Mouse (Mus musculus) left cerebral cortex, adult 9 months (tissue): Measurements from ENCODE around the gene Aldh16a1.
"Not testable (repeated sequence)": the region's sequence is repeated elsewhere in the genome, so short reads cannot be mapped to it uniquely, and the experiment has no call there.

ENCODE experiments used
- DNase-seq, 2 experiments: peaks; one replicate each; pipeline ENCODE4 v3.0.0; 2022; ENCODE audit warnings: low spot score in 2 of 2

Aldh16a1 gene

GRCm38 (mm10) chr7:45179469-45179868, 25.1 kb upstream of the Aldh16a1 start, which contains the start of gene Gfy:
Gfy (minus strand) TSS chr7:45179569.
- no peak for DNase-seq

- DNase-seq: no peak
Measured at GRCm38 (mm10) chr7:45178550-45178949, 24.2 kb upstream of the Aldh16a1 start.

DNA sequence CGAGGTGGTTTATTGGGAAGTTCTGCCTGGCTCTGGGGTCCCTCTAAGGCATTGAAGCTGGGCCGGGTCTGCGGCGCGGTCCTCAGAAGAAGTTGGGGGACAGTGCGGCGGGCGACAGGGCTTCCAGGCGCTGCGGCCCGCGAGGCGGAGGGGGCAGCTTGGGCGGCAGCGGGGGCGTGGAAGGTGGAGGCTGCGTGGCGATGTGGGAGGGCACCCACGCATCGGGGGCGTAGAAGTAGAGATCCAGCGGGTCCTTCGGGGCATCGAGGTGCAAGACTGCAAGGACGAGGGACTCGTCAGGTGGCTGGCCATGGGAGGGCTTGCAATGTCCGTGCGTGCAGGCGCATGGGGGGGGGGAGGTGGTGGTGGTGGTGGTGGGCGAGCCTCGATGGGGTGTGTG, 22.0 kb upstream of the Aldh16a1 start:
- DNase-seq: no peak

GRCm38 (mm10) chr7:45175929-45176328, 21.5 kb upstream of the Aldh16a1 start:
- DNase-seq: no peak

GRCm38 (mm10) chr7:45175398-45175797, 21.0 kb upstream of the Aldh16a1 start:
- DNase-seq: no peak

- no peak for DNase-seq
Measured at GRCm38 (mm10) chr7:45174567-45175280, 20.3 kb upstream of the Aldh16a1 start.

DNA sequence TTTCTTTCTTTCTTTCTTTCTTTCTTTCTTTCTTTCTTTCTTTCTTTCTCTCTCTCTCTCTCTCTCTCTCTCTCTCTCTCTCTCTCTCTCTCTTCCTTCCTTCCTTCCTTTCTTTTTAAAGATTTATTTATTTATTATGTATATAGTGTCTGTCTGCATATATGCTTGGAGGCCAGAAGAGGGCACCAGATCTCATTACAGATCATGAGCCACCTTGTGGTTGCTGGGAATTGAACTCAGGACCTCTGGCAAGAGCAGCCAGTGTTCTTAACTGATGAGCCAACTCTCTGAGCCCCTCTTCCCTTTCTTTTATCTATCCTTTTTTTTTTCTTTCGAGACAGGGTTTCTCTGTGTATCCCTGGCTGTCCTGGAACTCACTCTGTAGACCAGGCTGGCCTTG, 19.4 kb upstream of the Aldh16a1 start:
- DNase-seq: not testable (repeated sequence)

GRCm38 (mm10) chr7:45172974-45173373, 18.6 kb upstream of the Aldh16a1 start:
- no peak for DNase-seq

- DNase-seq: peak in 1 of 2 experiments; percentile 75
Measured at GRCm38 (mm10) chr7:45169495-45169894, 15.1 kb upstream of the Aldh16a1 start.

DNA sequence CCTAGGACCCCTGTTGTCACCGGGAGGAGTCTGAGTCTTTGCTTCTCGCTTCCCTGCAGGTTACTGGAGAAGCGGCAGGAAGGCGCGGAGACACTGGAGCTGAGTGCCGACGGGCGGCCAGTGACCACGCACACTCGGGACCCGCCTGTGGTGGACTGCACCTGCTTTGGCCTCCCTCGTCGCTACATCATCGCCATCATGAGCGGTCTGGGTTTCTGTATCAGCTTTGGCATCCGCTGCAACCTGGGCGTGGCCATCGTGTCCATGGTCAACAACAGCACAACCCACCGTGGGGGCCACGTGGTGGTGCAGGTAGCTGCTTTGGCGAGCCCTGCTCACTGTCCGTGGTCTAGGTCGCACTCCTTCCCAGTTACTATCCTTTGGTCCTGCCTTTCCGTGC, 14.3 kb upstream of the Aldh16a1 start:
- no peak for DNase-seq

GRCm38 (mm10) chr7:45167761-45168445, 13.5 kb upstream of the Aldh16a1 start:
- peak in 1 of 2 experiments; percentile 70 for DNase-seq

- peak in 1 of 2 experiments; percentile 66 for DNase-seq
Measured at GRCm38 (mm10) chr7:45166950-45167401, 12.6 kb upstream of the Aldh16a1 start.

DNA sequence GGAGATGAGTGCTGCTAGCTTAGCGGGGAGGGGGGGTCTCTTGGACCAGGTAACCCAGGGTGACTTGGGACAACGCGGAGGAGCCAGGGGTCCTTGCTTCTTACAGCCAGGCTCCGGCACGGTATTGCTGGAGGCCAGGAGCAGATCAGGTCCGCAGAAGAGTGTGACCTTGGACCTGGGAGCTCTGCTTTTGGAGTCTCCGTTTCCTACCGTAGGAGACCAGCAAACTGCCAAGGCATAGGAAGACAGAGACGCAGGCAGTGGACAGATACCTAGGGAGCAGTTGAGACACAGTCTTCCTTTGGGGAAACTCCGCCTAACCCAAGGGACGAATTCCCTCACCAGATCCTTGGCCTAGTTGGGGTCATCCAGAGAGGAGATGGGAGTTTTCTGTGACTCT, 11.3 kb upstream of the Aldh16a1 start:
- DNase-seq: no peak

GRCm38 (mm10) chr7:45164833-45165232, 10.4 kb upstream of the Aldh16a1 start:
- DNase-seq: no peak

DNA sequence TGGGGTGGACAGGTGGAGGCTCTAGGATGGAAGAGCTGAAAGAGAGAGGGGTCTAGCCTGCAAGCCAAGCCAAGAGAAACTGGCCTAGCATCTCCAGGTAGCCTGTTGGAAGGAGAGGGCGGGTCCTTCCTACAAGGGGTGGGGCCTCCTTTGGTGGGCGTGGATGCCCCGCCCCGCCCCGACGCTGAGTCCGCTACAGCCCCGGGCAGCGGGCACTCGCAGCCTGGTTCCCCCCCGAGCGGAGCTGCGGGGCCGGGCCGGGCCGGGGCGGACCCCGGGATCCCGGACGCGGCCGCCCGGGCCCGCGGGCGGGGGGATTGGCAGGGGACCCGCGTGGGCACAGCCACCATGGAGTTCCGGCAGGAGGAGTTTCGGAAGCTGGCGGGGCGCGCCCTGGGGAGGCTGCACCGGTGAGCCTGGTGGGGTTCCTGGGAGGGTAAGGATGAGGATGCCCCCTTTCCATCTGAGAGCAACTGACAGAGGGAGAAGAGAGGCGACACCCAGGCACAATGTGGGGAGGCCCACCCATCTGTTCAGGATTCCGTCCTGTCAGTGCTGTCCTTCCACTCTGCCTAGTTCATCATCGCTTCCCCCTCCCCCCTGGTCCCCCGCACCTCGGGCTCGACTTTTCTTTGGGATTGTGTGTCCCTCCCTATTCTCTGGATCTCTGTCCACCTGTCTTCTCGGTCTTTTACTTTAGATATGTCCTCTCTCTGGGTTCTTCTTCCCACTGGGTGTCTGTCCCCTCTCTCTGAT, 9.5 kb upstream of the Aldh16a1 start, which contains the start of gene Slc17a7:
TSS of gene Slc17a7 (plus strand) at position 215 of the 756 bp plus-strand sequence.
- DNase-seq: peak in 1 of 2 experiments; percentile 52

DNA sequence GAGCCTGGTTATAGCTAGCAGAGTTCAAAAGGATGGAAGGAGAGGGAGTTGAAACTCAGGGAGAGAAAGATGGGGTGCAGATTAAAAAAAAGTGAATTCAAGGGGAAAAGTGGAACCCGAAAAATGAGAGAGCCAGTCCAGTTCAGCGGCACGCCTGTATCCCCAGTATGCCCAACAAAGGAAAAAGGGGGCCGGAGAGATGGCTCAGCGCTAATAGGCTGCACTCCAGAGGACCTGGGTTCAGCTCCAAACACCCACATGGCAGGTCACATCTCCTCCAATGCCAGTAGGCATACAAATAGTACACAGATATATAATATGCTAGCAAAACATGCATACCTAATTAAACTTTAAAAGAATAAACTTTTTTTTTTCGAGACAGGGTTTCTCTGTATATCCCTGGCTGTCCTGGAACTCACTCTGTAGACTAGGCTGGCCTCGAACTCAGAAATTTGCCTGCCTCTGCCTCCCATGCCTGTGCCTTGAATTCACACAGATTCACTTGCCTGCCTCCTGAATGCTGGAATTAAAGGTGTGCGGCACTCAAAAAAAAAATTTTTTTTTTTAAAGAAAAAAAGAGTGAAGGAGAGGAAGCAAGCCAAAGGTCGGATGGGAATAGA, 8.7 kb upstream of the Aldh16a1 start:
- DNase-seq: no peak

DNA sequence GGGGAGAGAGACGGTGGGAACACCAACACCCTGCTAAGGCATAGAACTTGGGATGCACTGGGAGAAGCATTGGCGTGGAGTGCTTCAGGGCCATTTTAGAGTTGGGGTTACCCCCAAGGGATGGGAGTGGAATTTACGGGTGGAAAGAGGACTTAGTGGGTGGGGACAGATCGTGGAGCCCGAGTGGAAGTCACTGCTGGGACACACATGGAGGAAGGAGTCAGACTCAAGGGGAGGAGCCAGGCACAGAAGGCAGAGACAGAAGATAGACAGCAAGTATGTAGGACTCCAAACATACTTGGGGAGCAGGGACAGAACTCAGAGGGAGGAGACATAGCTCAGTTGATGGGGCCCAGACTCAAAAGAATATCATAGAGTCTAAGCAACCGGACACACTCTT, 8.2 kb upstream of the Aldh16a1 start:
- DNase-seq: no peak

GRCm38 (mm10) chr7:45161612-45162473, 7.5 kb upstream of the Aldh16a1 start:
- peak; percentile 88 to 95 for DNase-seq

DNA sequence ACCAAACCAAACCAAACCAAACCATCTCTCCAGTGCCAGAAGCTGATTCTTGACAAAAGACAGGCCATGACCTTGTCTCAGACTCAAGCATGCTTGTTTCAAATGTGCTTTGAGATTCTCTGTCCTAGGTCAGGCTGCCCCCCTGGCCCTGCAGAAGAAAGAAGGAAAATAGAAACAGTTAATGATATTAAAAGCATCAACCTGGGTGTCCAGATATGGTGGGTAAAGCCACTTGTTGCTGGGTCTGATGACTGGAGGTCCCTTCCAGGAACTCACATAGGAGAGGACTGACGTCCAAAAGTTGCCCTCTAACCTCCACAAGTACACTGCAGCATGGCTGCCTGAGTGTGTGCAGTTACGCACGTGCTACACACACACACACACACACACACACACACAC, 6.5 kb upstream of the Aldh16a1 start:
- no peak for DNase-seq

- DNase-seq: no peak
Measured at GRCm38 (mm10) chr7:45160316-45160800, 6.0 kb upstream of the Aldh16a1 start.

GRCm38 (mm10) chr7:45158991-45159390, 4.6 kb upstream of the Aldh16a1 start:
- no peak for DNase-seq
